Mouse (Mus musculus) E14TG2a.4 (cell line): Measurements from ENCODE around the gene Fgf8.

Source experiments
- CTCF ChIP-seq: conservative IDR thresholded peaks from 2 replicates; pipeline ENCODE4 v1.5.1; 2014; ENCODE audit warnings: low read length
- NANOG ChIP-seq: IDR thresholded peaks from 2 replicates; pipeline ENCODE4 v1.6.1; 2014; ENCODE audit warnings: borderline replicate concordance, low read length, mixed read lengths
- POU5F1 ChIP-seq: IDR thresholded peaks from 2 replicates; pipeline ENCODE4 v1.6.1; 2014; ENCODE audit warnings: low read length, borderline replicate concordance

- TF ChIP-seq CTCF: no peak
- TF ChIP-seq POU5F1: no peak
- TF ChIP-seq NANOG: no peak
Measured at GRCm38 (mm10) chr19:45745344-45746152, 2.8 kb upstream of the Fgf8 start.
